Mouse (Mus musculus): ENCODE data around the gene Cldn22. TPM values are rescaled to one million over a fixed set of nuclear protein-coding genes. Genes with fewer than 3 reads are reported as not detected.

Cldn22 gene
- polyA plus RNA-seq, 1 experiment, result 0.16 TPM

DNA sequence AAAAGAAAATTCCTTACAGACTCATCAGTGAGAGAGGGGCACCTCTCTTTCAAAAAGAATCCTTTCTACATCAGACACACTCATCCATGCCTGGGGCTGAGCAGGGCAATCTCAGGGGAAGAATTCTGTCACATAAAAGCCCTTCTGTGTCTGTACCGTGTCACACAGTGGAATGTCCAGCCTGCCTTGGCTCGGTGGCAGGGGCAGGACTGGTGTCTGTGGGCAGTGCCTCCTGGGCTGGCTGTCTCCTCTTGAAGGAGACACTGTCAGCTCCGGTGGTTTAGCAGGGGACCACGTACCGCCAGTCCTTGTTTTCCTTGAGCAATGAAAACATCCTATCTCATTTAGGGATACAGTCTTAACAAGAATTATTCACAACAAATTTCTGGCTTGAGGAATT, 1.3 kb downstream of the Cldn22 start:
- no peak for DNase-seq (ENCODE audit: low read depth, low spot score)
- WGBS, result 66% methylated on average over 5 of the region's 5 CpGs

DNA sequence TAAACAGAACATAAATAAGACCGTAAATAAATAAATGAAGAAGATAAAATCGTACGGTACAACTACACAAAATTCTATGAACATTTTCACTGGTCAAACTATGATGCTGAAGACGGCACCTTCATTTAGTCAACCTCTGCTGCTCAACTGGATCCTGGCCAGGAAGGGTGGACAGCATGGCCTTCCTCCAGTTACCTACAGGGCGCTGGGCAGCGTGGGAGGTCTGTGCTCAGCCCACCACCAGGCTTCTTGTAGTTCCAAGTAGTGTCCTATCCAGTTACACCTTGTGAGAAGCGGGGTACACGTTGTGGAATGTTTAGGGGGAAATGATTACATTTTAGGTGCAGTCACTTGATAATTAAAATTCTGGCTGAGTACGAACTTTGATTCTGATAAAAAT, 2.6 kb downstream of the Cldn22 start:
- WGBS, result 87% methylated on average over 9 of the region's 9 CpGs

DNA sequence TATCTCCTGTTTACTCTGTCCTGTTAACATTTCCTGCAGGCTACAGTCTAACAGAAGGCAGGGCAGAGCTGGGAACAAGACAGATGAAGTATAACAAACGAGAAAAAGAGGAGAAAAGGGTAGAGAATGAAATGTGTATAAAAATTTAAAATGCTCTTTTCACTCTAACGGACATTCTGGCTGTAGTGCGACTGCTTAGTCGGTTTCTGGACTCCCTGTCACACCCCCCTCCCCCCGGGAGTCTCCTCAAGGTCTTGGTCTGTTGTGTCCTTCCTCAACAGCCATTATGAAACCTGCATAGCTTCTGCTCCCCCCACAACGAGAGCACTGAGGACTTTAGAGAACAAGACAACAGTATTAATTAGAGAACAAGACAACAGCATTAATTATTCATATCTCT, 8.3 kb downstream of the Cldn22 start:
- WGBS, result 68% methylated on average over 6 of the region's 6 CpGs
- no peak for DNase-seq (ENCODE audit: low read depth, low spot score)

More for the DNA sequence above, 2.6 kb downstream of the Cldn22 start:
- DNase-seq (ENCODE audit: low read depth, low spot score), result no peak

DNA sequence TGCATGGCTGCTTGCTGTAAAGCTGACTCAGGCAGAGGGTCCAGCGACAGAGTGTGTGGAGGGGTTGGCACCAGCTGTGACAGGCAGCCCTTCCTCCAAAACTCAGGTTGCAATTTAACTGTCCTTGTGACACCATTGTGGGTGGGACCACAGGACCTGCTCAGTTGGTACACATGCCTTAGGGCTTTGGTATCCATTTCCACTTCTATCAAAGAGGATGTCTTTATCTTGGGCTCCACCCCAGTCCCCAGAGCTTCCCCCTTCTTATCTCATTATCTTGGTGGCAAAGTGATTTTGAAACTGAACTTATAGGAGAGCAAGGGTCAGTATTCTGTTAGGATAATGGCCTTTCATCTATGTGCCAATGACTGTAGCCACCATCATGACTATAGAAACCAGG, 9.7 kb downstream of the Cldn22 start:
- no peak for DNase-seq (ENCODE audit: low read depth, low spot score)
- 82% methylated on average over 1 of the region's 1 CpGs for WGBS

DNA sequence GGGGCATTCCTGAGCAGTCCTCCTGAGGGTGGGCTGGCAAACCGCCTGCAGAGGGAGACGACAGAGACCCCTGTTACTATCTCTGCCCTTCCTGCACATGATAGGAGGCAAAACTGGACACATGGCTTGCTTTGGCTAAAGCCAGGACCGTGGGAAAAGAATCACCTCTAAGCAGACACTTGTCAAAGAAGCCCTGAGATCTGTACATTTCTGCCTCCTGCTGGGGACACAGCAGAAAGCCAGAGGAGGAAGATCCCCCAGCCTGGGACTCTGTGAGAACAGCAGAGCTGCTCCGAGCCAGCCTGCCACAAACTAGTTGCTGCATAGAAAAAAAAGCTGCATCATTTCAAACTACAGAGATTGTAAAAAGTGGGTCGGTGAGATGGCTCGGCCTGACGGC, 18.8 kb downstream of the Cldn22 start:
- DNase-seq (ENCODE audit: low read depth, low spot score), result no peak
- WGBS, result 78% methylated on average over 7 of the region's 7 CpGs

DNA sequence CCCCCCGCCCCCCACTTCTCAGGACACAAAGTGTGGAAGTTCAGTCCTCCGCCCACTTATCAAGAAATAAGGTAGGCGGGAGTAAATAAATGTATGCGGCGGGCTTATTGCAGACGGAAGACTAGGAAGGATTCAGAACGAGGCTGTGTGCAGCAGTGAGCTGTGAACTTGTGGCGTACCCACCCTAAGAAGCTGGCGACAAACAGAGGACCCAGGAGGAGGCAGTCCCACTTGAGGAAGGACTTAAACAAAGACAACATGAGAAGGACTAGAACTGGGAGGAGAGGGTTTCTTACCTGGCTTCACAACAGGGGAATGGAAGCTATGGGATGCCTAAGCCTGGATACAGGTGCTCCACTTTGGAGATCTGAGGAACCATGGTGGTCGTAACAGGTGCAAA, 19.4 kb downstream of the Cldn22 start:
- 96% methylated on average over 10 of the region's 10 CpGs for WGBS
- DNase-seq (ENCODE audit: low read depth, low spot score), result no peak

DNA sequence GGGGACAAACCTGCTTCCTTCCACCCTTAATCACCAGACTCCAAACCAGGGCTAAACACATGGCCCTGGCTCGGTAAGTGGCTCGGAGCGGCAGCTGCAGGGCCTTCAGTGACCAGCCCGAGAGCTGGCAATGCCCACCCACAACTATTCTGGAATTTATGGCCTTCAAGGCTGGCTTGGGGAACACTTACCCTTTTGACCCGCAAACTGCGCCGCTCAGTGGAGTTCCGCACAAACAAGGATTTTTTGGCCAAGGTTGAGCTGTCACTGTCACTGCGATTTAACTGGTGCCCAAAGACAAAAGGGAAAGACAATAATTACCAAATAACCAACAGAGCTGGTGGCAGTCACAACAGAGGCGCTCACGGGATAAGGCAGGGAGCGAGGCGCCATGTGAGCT, 21.7 kb downstream of the Cldn22 start:
- no peak for DNase-seq (ENCODE audit: low read depth, low spot score)
- 74% methylated on average over 13 of the region's 13 CpGs for whole genome bisulfite sequencing

DNA sequence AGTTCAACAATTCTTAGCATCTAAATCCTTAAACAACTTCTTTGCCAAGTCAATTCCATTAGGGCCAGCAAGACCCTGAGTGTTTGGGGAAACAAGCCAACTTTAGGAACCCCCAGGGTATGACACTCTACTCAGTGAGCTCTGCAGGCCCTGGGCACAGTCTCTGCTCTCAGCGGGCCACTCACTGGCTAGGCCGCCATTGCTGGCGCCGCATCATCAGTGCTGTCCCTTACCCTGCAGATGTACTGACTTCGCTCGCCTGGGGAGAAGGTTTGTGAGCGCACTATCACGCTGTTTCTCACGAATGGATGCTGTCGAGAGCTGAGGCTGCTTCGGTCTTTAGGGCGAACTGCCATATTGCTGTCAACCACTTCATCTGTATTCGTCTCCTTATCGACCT, 22.9 kb downstream of the Cldn22 start:
- WGBS, result 94% methylated on average over 14 of the region's 14 CpGs
- DNase-seq (ENCODE audit: low read depth, low spot score), result no peak

DNA sequence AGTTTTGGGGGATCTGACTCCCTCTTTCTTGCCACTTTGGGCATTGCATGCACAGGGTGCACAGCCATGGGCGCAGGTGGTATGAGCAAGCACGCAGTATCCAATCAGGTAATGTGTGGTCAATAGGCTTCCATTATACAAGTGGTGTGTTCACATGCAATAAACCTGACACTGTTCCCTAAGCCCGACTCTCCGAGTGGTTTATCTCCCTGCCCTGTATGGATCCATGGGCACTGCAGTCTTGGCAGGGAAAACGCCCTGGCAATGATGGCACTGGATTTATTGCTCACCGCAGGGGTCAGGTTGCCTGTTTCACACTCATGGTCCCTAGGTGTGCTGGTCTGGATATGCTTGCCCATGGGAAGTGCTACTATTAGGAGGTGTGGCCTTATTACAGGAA, 23.6 kb downstream of the Cldn22 start:
- no peak for DNase-seq (ENCODE audit: low read depth, low spot score)
- WGBS, result 91% methylated on average over 6 of the region's 6 CpGs

DNA sequence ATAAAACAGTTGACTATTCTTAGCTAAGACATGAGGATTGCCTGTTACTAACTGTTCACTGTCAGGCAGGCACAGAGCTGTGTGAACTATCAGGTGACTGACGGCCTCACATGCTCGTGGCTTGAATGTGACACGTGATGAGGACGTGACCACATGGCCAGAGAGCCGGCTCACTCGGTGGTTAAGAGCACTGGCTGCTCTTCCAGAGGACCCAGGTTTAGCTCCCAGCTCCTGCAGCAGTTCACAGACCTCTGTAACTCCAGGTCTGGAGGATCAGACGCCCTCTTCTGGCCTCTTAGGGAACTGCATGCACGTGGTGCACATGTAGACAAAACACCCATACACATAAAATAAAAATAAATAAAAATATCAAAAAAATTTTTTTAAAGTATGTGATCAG, 25.6 kb downstream of the Cldn22 start:
- no peak for DNase-seq (ENCODE audit: low read depth, low spot score)
- 80% methylated on average over 8 of the region's 8 CpGs for WGBS

DNA sequence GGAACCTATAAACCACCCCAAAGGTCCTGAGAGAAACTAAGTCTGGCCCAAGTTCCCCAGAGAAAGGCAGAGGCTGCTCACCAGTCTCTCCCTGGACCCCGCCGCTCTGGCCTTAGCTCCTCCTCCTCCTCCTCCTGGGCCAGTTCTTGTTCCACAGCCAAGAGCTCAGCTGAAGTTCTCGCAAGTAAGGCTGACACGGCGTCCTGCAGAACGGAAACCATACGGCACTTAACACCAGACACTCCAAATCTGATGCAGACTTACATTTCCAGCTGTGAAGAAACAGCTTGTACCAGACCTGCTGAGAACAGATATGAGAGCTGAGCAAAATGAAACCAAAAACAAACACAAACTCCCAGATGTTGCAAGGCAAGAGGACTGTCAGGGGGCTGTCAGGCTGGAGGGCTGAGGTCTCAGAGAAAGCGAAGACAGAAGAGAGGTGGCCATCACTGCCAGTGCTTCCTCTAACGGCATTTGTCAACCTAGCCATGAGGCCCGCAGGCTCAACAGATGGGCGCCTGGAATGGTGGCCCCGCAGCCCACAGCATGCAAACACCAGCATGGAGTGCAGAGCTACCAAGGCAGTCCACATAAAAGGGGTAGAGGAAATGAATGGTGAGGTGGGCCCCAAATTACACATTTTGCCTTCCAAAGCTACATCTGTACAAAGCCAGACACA, 27.7 kb downstream of the Cldn22 start:
- no peak for DNase-seq (ENCODE audit: low read depth, low spot score)
- 70% methylated on average over 12 of the region's 12 CpGs for WGBS

DNA sequence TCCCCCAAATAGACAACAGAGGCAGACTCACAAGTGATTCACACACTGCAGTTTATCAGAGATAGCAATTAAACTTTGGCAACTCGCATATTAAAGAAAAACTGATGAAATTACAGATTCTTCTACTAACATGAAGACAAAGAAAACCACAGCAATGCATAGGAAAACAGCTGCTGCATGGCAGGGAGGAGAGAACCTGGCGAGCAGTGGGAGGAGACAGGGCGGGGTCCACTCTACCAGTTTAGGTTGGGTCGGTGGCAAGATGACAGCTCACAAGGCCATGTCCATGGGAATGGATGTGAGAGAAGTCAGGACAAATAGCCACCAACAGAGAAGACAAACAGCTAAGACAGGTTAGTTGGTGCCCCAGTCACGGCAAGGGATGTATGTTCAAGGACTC, 28.5 kb downstream of the Cldn22 start:
- no peak for DNase-seq (ENCODE audit: low read depth, low spot score)

DNA sequence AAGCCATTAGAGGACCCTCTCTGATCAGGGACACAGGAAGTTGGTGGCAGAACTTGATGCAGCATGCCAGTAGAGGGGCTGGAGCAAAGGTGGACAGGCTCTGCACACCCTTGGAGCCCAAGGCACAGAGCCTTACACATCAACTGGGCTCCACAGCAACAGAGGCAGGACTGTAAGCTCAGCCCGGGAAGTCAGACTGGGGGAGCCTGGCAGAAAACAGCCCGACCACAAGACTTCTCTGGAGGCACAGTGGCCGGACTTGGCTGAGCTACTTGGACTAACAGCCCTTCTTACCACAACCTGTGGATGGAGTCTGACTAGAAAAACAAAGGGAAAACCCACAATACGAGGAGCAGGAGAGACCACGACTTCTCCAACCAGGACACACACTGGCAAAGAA, 29.1 kb downstream of the Cldn22 start:
- 83% methylated on average over 5 of the region's 5 CpGs for WGBS
- no peak for DNase-seq (ENCODE audit: low read depth, low spot score)

More for the DNA sequence above, 28.5 kb downstream of the Cldn22 start:
- 58% methylated on average over 5 of the region's 5 CpGs for WGBS

DNA sequence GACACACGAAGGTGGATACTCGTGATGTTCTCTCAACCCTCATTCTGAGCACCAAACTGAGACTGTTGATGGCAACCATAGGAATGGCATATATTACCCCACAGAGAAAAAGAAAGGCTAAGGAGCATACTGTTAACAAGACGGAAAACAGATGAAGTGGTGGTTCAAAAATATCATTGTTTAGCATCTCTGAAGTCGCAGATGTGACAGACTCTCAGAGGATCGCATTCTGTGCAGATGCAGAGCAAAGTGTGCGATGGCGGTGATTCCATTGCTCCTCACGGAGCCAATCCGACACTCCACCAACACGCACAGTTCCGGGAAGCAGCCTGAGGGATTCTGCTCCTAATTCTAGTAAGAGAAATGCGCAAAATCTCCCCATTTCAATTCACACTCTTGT, 35.0 kb downstream of the Cldn22 start:
- 95% methylated on average over 12 of the region's 12 CpGs for WGBS

DNA sequence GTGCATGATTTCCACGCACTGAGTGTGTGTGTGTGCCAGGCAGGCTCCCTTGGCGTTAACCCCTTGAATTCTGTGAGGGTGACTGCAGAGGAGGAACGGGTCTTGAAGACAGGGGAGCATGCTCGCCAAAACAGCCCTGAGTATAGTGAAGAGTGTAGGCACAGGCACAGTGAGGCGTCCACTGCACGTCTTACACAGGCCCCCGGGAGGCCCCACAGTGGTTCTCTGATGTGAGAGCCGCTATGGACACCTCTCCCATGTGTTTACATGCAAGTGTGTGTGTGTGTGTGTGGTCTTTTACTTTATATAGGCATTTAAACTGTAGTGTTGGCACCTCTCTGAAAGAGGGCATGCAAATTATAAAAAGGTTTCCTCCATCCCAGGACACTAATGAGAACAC, 42.3 kb downstream of the Cldn22 start:
- no peak for DNase-seq (ENCODE audit: low read depth, low spot score)
- 83% methylated on average over 8 of the region's 8 CpGs for WGBS

More for the DNA sequence above, 35.0 kb downstream of the Cldn22 start:
- no peak for DNase-seq (ENCODE audit: low read depth, low spot score)

DNA sequence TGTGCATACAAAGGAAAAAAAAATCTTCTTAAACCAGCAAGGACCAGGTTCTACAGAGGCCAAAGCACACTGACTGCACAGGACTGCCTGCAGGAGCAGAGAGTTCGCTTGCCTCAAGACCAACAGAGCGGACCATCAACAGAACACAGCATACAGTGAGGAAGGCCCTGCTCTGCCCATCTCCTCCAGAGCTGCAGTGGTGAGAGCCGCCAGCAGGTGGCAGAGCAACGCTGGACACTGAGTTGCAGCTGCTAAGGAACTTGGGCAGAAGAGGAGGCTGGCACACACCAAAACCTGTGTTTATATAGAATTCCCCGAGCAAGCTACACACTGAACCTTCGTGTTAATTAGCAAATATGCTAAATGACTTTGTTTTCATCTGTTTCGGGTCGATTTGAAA, 42.8 kb downstream of the Cldn22 start:
- DNase-seq (ENCODE audit: low read depth, low spot score), result peak; percentile 35
- WGBS, result 23% methylated on average over 8 of the region's 8 CpGs

DNA sequence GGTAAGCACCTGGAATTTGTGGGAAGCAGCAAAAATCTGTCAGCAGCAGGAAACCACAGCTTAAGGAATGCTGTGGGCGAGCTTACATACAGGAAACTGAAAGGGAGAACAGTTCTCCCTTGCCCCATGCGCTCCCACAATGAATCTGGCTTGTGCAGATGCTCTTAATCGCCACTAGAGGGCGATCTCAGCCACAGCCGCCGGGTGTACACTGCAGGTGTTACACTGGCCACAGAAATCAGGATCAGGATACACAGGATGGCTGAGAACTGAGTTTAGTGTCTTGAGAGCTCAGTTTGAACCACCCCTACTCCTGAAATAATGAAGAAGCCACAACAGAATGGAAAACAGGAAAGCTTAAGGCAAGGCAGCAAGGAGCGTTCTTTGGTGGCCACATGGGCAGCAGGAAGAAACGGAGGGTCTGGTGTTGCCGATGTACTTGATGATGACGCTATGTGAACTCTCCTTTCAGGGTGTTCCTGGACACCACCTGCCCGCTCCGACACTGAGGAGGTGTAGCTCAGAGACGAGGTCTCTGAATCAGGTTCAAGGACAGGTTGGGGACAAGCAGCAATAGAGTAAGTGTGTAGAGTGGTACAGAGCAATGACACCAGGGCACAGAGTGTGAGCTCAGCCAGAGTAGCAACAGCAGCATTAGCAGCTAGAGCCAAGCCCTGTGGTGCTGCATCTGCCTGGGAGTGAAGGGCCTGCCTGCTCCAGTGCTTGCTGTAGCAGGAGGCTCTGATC, 48.3 kb downstream of the Cldn22 start:
- WGBS, result 49% methylated on average over 13 of the region's 13 CpGs
- no peak for DNase-seq (ENCODE audit: low read depth, low spot score)

DNA sequence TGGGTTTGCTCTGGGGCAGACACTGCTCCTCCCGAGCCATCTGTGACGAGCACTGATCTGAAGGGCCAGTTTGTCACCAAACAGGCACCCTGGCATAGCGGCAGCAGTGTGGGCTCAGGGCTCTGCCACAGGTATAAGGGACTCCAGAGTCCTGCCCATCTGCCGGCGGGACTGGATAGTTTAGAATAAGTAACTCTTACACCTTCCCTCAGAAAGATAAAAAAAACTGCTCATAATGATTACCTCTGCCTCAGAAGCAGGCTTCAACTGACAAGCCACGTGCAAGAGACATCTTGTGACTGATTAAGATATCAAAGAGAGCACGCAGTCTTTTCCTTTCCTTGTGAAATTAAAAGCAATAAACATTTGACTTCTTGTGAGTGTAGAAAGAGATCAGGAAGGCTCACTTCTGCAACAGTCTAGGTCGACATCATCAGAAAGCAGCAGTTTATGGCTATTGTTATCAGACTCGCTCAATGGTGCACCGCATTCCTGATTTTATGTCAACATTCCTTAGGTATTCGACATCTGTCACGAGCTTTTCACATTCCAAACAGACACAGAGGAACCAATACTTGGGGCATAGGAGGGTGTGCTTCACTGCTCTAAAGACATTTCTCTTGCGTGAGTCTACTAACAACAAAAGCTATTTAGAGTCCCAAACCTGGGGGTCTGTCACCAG, 50.4 kb downstream of the Cldn22 start:
- WGBS, result 57% methylated on average over 13 of the region's 13 CpGs
- no peak for DNase-seq (ENCODE audit: low read depth, low spot score)
